Mouse (Mus musculus) bone marrow macrophage, adult 2 months (primary cell): ENCODE measurements around the gene Cacul1.
A peak's percentile ranks its signal among the peaks of the same experiment; 100 is the strongest.

Experiments used
- CTCF ChIP-seq: IDR thresholded peaks from 2 replicates; pipeline ENCODE4 v1.5.1; 2012; ENCODE audit warnings: low read depth, mild to moderate bottlenecking, low read length, moderate library complexity
- POLR2A ChIP-seq: IDR thresholded peaks from 2 replicates; pipeline ENCODE4 v1.6.1; 2012; ENCODE audit warnings: mild to moderate bottlenecking, low read depth, low read length, borderline replicate concordance

GRCm38 (mm10) chr19:60580582-60581339 is at the start of gene Cacul1:
- TF ChIP-seq CTCF (no peak), POLR2A (peak; percentile 84)
